In the genomic region with DNA sequence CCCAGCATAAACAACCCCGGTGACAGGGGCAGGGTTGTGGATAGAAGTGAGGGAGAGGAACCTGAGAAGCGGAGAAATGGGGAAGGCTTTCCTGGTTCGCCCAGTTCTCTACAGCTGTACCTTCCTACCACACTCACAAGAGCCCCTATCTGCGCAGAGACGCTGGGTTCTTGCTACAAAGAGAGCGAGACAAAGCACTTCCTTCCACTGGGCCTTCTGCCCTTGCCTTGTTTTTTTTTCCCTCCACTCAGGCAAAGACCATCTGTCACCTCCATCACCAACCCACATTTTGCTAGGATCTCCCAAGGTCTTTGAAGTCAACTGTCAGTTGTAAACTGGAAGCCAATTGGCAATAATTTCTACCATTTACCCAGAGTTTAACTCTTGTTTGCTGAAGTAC, we compare ENCODE assay signal across 15 mouse cellular contexts.
DNase-seq lines count a peak whose midpoint lies in the region; ATAC-seq lines count a peak whose summit lies in the region.
"Had no signal": no experiment of that assay in that cellular context is flagged by ENCODE, and none has a peak within 500 bp of the region (broad histone marks: within the 10 kb centered on the region; RNA-seq: fewer than 3 reads in every experiment).

No protein-coding gene starts in this region.

- WGBS in heart, embryonic 10.5 days, result 60% methylated on average over 6 of the region's 6 CpGs
- WGBS in midbrain, embryonic 13.5 days, result 73% methylated on average over 6 of the region's 6 CpGs
- 80% methylated on average over 6 of the region's 6 CpGs for WGBS in midbrain, embryonic 15.5 days

- H3K27me3 ChIP-seq in heart, embryonic 10.5 days (ENCODE audit: insufficient read depth, poor library complexity, severe bottlenecking), result no peaks in the 10 kb centered on the region
- H3K27me3 ChIP-seq in midbrain, embryonic 13.5 days, result no peaks in the 10 kb centered on the region
- H3K27me3 ChIP-seq in midbrain, embryonic 15.5 days (replicated peaks), result no peaks in the 10 kb centered on the region
- H3K27me3 ChIP-seq: intestine, embryonic 15.5 days had no signal

- H3K27ac ChIP-seq in heart, embryonic 10.5 days, result peak overlapping the region; percentile 67
- 0 out of 2 replicates have a peak overlapping the region, but pooled peaks have one; percentile 4 for H3K27ac ChIP-seq in midbrain, embryonic 13.5 days
- H3K27ac ChIP-seq in midbrain, embryonic 15.5 days, result no peak overlapping the region
- H3K27ac ChIP-seq: intestine, embryonic 15.5 days; kidney, postnatal 0 days; layer of hippocampus, adult 2 months had no signal

- H3K4me1 ChIP-seq in heart, embryonic 10.5 days, result peaks cover 34% of the 10 kb centered on the region
- H3K4me1 ChIP-seq in midbrain, embryonic 13.5 days (replicated peaks), result peaks cover 15% of the 10 kb centered on the region
- H3K4me1 ChIP-seq in midbrain, embryonic 15.5 days, result peaks cover 12% of the 10 kb centered on the region; the same call in 1 of the 2 replicates

- no peak overlapping the region for H3K9ac ChIP-seq in midbrain, embryonic 13.5 days (replicated peaks)
- no peak overlapping the region for H3K9ac ChIP-seq in midbrain, embryonic 15.5 days
- H3K9ac ChIP-seq: intestine, embryonic 15.5 days had no signal

- H3K4me2 ChIP-seq in midbrain, embryonic 13.5 days (replicated peaks), result no peak overlapping the region
- H3K4me2 ChIP-seq in midbrain, embryonic 15.5 days, result no peak overlapping the region
- H3K4me2 ChIP-seq: intestine, embryonic 15.5 days had no signal

- no peak for ATAC-seq in midbrain, embryonic 13.5 days
- no peak for ATAC-seq in midbrain, embryonic 15.5 days (replicated peaks)
- ATAC-seq: CD4-positive, CD25-positive, alpha-beta regulatory T cell, adult 4 months; intestine, embryonic 15.5 days had no signal

- peak; percentile 18 for DNase-seq in adrenal gland, postnatal 14 days
- no peak for DNase-seq in adrenal gland, postnatal 10 days
- DNase-seq in heart, embryonic 10.5 days (ENCODE audit: low spot score), result no peak
- no peak for DNase-seq in heart, adult 11 months
- DNase-seq in thymus, postnatal 25 days, result no peak
- DNase-seq in lung, postnatal 36 days, result no peak
- DNase-seq: gastrocnemius, postnatal 10 days; lung, postnatal 10 days; thymus, postnatal 14 days had no signal

- H3K9me3 ChIP-seq in heart, embryonic 10.5 days, result no peaks in the 10 kb centered on the region
- H3K9me3 ChIP-seq in midbrain, embryonic 13.5 days, result no peaks in the 10 kb centered on the region
- no peaks in the 10 kb centered on the region for H3K9me3 ChIP-seq in midbrain, embryonic 15.5 days
- H3K9me3 ChIP-seq: intestine, embryonic 15.5 days had no signal

- H3K4me3 ChIP-seq in heart, embryonic 10.5 days, result no peak overlapping the region
- no peak overlapping the region for H3K4me3 ChIP-seq in midbrain, embryonic 13.5 days (replicated peaks)
- H3K4me3 ChIP-seq in midbrain, embryonic 15.5 days, result no peak overlapping the region
- H3K4me3 ChIP-seq: intestine, embryonic 15.5 days; layer of hippocampus, adult 2 months had no signal

- H3K36me3 ChIP-seq in heart, embryonic 10.5 days, result peaks cover 62% of the 10 kb centered on the region
- peaks cover 24% of the 10 kb centered on the region for H3K36me3 ChIP-seq in midbrain, embryonic 13.5 days
- H3K36me3 ChIP-seq in midbrain, embryonic 15.5 days (replicated peaks), result no peaks in the 10 kb centered on the region
- H3K36me3 ChIP-seq: intestine, embryonic 15.5 days had no signal
